Mouse (Mus musculus): ENCODE results near the gene Ero1l.

DNA sequence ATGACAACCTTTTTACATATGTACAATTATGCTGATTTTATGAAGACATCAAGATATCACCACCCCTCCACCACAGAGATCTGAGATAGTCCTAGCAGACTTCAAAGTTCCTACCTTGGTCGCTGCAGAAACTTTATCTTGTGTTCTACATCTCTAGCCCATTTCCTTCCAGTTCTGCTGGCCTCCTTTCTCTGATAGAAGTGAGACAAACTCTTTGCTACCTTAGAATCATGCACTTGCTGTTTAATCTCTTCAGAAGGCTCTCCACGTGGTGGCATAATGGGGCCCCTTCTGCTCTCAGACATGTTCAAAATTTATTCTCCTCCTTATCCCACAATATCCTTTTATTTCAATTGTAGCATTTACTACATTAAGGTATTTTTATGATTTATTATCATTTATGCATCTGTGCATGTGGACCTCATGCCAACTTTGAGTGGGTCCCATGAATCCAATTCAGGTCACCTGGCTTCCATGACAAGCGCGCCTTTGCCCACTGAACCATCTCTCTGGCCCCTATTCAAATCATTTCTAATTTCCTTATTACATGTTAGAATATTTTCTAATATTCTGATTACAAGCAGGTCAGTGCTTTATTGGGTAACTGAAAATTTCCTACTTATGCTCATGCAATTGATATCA lies 9.6 kb upstream of the Ero1l start:
- TF ChIP-seq POLR2A (IDR thresholded peaks at IDR 0.05; ENCODE audit: insufficient read depth, low read depth, low read length) (no peak), CTCF (IDR thresholded peaks at IDR 0.05; ENCODE audit: insufficient read depth, low read depth, low read length) (no peak)
